Comparison of ENCODE assay signal across 11 mouse cellular contexts in genomic region chr3:55541799-55542198, GRCm38 (mm10).
DNase-seq lines count a peak whose midpoint lies in the region; ATAC-seq lines count a peak whose summit lies in the region.
"Had no signal": no experiment of that assay in that cellular context is flagged by ENCODE, and none has a peak within 500 bp of the region (broad histone marks: within the 10 kb centered on the region; RNA-seq: fewer than 3 reads in every experiment).

No protein-coding gene starts in this region.

- no peak for ATAC-seq in midbrain, embryonic 11.5 days (ENCODE audit: low FRiP score)
- ATAC-seq in embryonic facial prominence, embryonic 14.5 days (ENCODE audit: low read depth): 0 out of 2 replicates have a peak, but pooled peaks have one; percentile 2
- ATAC-seq in hindbrain, embryonic 15.5 days (ENCODE audit: low FRiP score, low read depth): peak; percentile 24
- ATAC-seq in neural tube, embryonic 14.5 days (ENCODE audit: low read depth): peak; percentile 7
- no peak for ATAC-seq in liver, embryonic 12.5 days

- no peaks in the 10 kb centered on the region for H3K36me3 ChIP-seq in midbrain, embryonic 10.5 days
- H3K36me3 ChIP-seq in midbrain, embryonic 11.5 days (ENCODE audit: control insufficient read depth, insufficient read depth, low read length): no peaks in the 10 kb centered on the region
- no peaks in the 10 kb centered on the region for H3K36me3 ChIP-seq in embryonic facial prominence, embryonic 14.5 days (ENCODE audit: control insufficient read depth, insufficient read depth, low read length)
- no peaks in the 10 kb centered on the region for H3K36me3 ChIP-seq in hindbrain, embryonic 15.5 days
- no peaks in the 10 kb centered on the region for H3K36me3 ChIP-seq in neural tube, embryonic 14.5 days (ENCODE audit: control insufficient read depth, insufficient read depth, low read length)
- H3K36me3 ChIP-seq in liver, embryonic 12.5 days: no peaks in the 10 kb centered on the region
- H3K36me3 ChIP-seq: embryonic facial prominence, embryonic 12.5 days; heart, embryonic 15.5 days had no signal

- no peak overlapping the region for H3K4me3 ChIP-seq in midbrain, embryonic 10.5 days
- H3K4me3 ChIP-seq in midbrain, embryonic 11.5 days (ENCODE audit: low read depth, low read length): no peak overlapping the region
- H3K4me3 ChIP-seq in embryonic facial prominence, embryonic 14.5 days (ENCODE audit: low read depth, low read length): no peak overlapping the region
- no peak overlapping the region for H3K4me3 ChIP-seq in hindbrain, embryonic 15.5 days
- no peak overlapping the region for H3K4me3 ChIP-seq in neural tube, embryonic 14.5 days (ENCODE audit: low read depth, low read length)
- no peak overlapping the region for H3K4me3 ChIP-seq in liver, embryonic 12.5 days
- H3K4me3 ChIP-seq: embryonic facial prominence, embryonic 12.5 days had no signal

- DNase-seq in midbrain, embryonic 10.5 days (ENCODE audit: low spot score): no peak
- no peak for DNase-seq in midbrain, embryonic 11.5 days (ENCODE audit: low spot score, missing footprints)
- DNase-seq in embryonic facial prominence, embryonic 14.5 days (ENCODE audit: low spot score): no peak
- no peak for DNase-seq in embryo, embryonic 10 days (ENCODE audit: low spot score)
- no peak for DNase-seq in urinary bladder, postnatal 25 days (ENCODE audit: low spot score)

- H3K9ac ChIP-seq in midbrain, embryonic 11.5 days (ENCODE audit: low read length): no peak overlapping the region
- no peak overlapping the region for H3K9ac ChIP-seq in embryonic facial prominence, embryonic 14.5 days (ENCODE audit: low read depth, low read length)
- peak overlapping the region; percentile 33; the same call in 1 of the 2 replicates for H3K9ac ChIP-seq in hindbrain, embryonic 15.5 days
- H3K9ac ChIP-seq in neural tube, embryonic 14.5 days (replicated peaks; ENCODE audit: low read depth, low read length): no peak overlapping the region
- H3K9ac ChIP-seq in liver, embryonic 12.5 days: no peak overlapping the region
- H3K9ac ChIP-seq: embryonic facial prominence, embryonic 12.5 days; heart, embryonic 15.5 days had no signal

- no peak overlapping the region for H3K4me2 ChIP-seq in midbrain, embryonic 11.5 days
- H3K4me2 ChIP-seq in embryonic facial prominence, embryonic 14.5 days (ENCODE audit: low read depth, low read length): no peak overlapping the region
- peak overlapping the region; percentile 46; the same call in 1 of the 2 replicates for H3K4me2 ChIP-seq in hindbrain, embryonic 15.5 days
- H3K4me2 ChIP-seq in neural tube, embryonic 14.5 days (ENCODE audit: low read depth, low read length): no peak overlapping the region
- no peak overlapping the region for H3K4me2 ChIP-seq in liver, embryonic 12.5 days
- H3K4me2 ChIP-seq: embryonic facial prominence, embryonic 12.5 days had no signal

- H3K4me1 ChIP-seq in midbrain, embryonic 10.5 days: peaks cover 38% of the 10 kb centered on the region
- peaks cover 7% of the 10 kb centered on the region; the same call in 1 of the 2 replicates for H3K4me1 ChIP-seq in midbrain, embryonic 11.5 days (ENCODE audit: control insufficient read depth, insufficient read depth, low read length)
- H3K4me1 ChIP-seq in embryonic facial prominence, embryonic 14.5 days (ENCODE audit: control insufficient read depth, insufficient read depth, low read length): peaks cover 52% of the 10 kb centered on the region
- H3K4me1 ChIP-seq in hindbrain, embryonic 15.5 days (replicated peaks): peaks cover 47% of the 10 kb centered on the region
- H3K4me1 ChIP-seq in neural tube, embryonic 14.5 days (ENCODE audit: control insufficient read depth, insufficient read depth, low read length): peaks cover 20% of the 10 kb centered on the region; the same call in 1 of the 2 replicates
- peaks cover 36% of the 10 kb centered on the region for H3K4me1 ChIP-seq in liver, embryonic 12.5 days

- peak overlapping the region; percentile 79; the same call in 1 of the 2 replicates for H3K27ac ChIP-seq in midbrain, embryonic 10.5 days (replicated peaks)
- H3K27ac ChIP-seq in midbrain, embryonic 11.5 days (ENCODE audit: low read depth, low read length): no peak overlapping the region
- H3K27ac ChIP-seq in embryonic facial prominence, embryonic 14.5 days (replicated peaks; ENCODE audit: low read depth, low read length): no peak overlapping the region
- peak overlapping the region; percentile 84 for H3K27ac ChIP-seq in hindbrain, embryonic 15.5 days (replicated peaks)
- H3K27ac ChIP-seq in neural tube, embryonic 14.5 days (ENCODE audit: low read depth, low read length): peak overlapping the region; percentile 63; the same call in 1 of the 2 replicates
- no peak overlapping the region for H3K27ac ChIP-seq in liver, embryonic 12.5 days
- H3K27ac ChIP-seq: embryonic facial prominence, embryonic 12.5 days; heart, embryonic 15.5 days; kidney, postnatal 0 days had no signal

- H3K27me3 ChIP-seq in midbrain, embryonic 10.5 days (ENCODE audit: low read depth, poor library complexity, severe bottlenecking): peaks cover 12% of the 10 kb centered on the region; the same call in 1 of the 2 replicates
- no peaks in the 10 kb centered on the region for H3K27me3 ChIP-seq in midbrain, embryonic 11.5 days (ENCODE audit: control insufficient read depth, insufficient read depth, low read length)
- no peaks in the 10 kb centered on the region for H3K27me3 ChIP-seq in embryonic facial prominence, embryonic 14.5 days (replicated peaks; ENCODE audit: control insufficient read depth, insufficient read depth, low read length)
- H3K27me3 ChIP-seq in hindbrain, embryonic 15.5 days: no peaks in the 10 kb centered on the region
- H3K27me3 ChIP-seq in neural tube, embryonic 14.5 days (ENCODE audit: control insufficient read depth, insufficient read depth, low read length): no peaks in the 10 kb centered on the region
- no peaks in the 10 kb centered on the region for H3K27me3 ChIP-seq in liver, embryonic 12.5 days (replicated peaks)
- H3K27me3 ChIP-seq: embryonic facial prominence, embryonic 12.5 days; heart, embryonic 15.5 days had no signal

- 94% methylated on average over 1 of the region's 1 CpGs for whole genome bisulfite sequencing in midbrain, embryonic 10.5 days
- WGBS in midbrain, embryonic 11.5 days: 94% methylated on average over 1 of the region's 1 CpGs
- WGBS in embryonic facial prominence, embryonic 14.5 days: 92% methylated on average over 1 of the region's 1 CpGs
- 91% methylated on average over 1 of the region's 1 CpGs for WGBS in hindbrain, embryonic 15.5 days
- WGBS in neural tube, embryonic 14.5 days: 93% methylated on average over 1 of the region's 1 CpGs
- WGBS in liver, embryonic 12.5 days (ENCODE audit: insufficient replicate concordance): 52% methylated on average over 1 of the region's 1 CpGs

- no peaks in the 10 kb centered on the region for H3K9me3 ChIP-seq in midbrain, embryonic 10.5 days (replicated peaks)
- H3K9me3 ChIP-seq in midbrain, embryonic 11.5 days (ENCODE audit: control insufficient read depth, low read length): no peaks in the 10 kb centered on the region
- H3K9me3 ChIP-seq in embryonic facial prominence, embryonic 14.5 days (ENCODE audit: control insufficient read depth, low read length): no peaks in the 10 kb centered on the region
- no peaks in the 10 kb centered on the region for H3K9me3 ChIP-seq in hindbrain, embryonic 15.5 days
- no peaks in the 10 kb centered on the region for H3K9me3 ChIP-seq in neural tube, embryonic 14.5 days (ENCODE audit: control insufficient read depth, low read length)
- H3K9me3 ChIP-seq in liver, embryonic 12.5 days (replicated peaks): no peaks in the 10 kb centered on the region
- H3K9me3 ChIP-seq: embryonic facial prominence, embryonic 12.5 days; heart, embryonic 15.5 days had no signal

Comparison
In these comparisons a context has a peak if more than half of its experiments do, and no peak if none do; other contexts are left out.
1. H3K27ac ChIP-seq: peak in midbrain, embryonic 10.5 days (single experiment), hindbrain, embryonic 15.5 days (single experiment) and neural tube, embryonic 14.5 days (single experiment); none in midbrain, embryonic 11.5 days (single experiment), embryonic facial prominence, embryonic 14.5 days (single experiment) and liver, embryonic 12.5 days (single experiment).
2. ATAC-seq: peak in embryonic facial prominence, embryonic 14.5 days (single experiment), hindbrain, embryonic 15.5 days (single experiment) and neural tube, embryonic 14.5 days (single experiment); none in midbrain, embryonic 11.5 days (single experiment) and liver, embryonic 12.5 days (single experiment).